Mouse (Mus musculus) heart, embryonic 16.5 days (tissue): ENCODE measurements around the gene Gzmd. TPM values are rescaled to one million over a fixed set of nuclear protein-coding genes. Genes with fewer than 3 reads are reported as not detected.

Experiments
- ATAC-seq: fragments of 200-750 bp; cut with Nextera tagmentation; replicated peaks from 2 replicates; pipeline ENCODE4 v1.8.0; 2017; ENCODE audit warnings: moderate number of reproducible peaks; ENCODE audit not compliant: insufficient read depth, low FRiP score; ENCODE audit errors: extremely low read depth
- H3K27ac ChIP-seq: fragments of 300-500 bp; sonication (generic); 2 replicates; pipeline ENCODE4 v1.5.1; 2014; ENCODE audit warnings: mild to moderate bottlenecking, low read length, control low read depth, moderate library complexity
- H3K27me3 ChIP-seq: fragments of 300-500 bp; sonication (generic); 2 replicates; pipeline ENCODE4 v1.6.1; 2014; ENCODE audit warnings: low read length, mixed read lengths; ENCODE audit not compliant: control insufficient read depth, insufficient read depth
- H3K36me3 ChIP-seq: fragments of 300-500 bp; sonication (generic); 2 replicates; pipeline ENCODE4 v1.6.1; 2014; ENCODE audit not compliant: control insufficient read depth, insufficient read depth
- H3K4me1 ChIP-seq: fragments of 300-500 bp; sonication (generic); 2 replicates; pipeline ENCODE4 v1.6.1; 2014; ENCODE audit warnings: low read length, mixed read lengths; ENCODE audit not compliant: control insufficient read depth, insufficient read depth
- H3K4me2 ChIP-seq: fragments of 300-500 bp; sonication (generic); 2 replicates; pipeline ENCODE4 v1.6.1; 2014; ENCODE audit warnings: low read depth, mild to moderate bottlenecking, control low read depth, low read length
- H3K4me3 ChIP-seq: fragments of 300-500 bp; sonication (generic); 2 replicates; pipeline ENCODE4 v1.5.1; 2014; ENCODE audit warnings: mild to moderate bottlenecking, control low read depth, low read length
- H3K9ac ChIP-seq: fragments of 300-500 bp; sonication (generic); 2 replicates; pipeline ENCODE4 v1.6.1; 2014; ENCODE audit warnings: low read length, control low read depth
- H3K9me3 ChIP-seq: fragments of 300-500 bp; sonication (generic); replicated peaks from 2 replicates; pipeline ENCODE4 v1.6.1; 2016; ENCODE audit warnings: low read length; ENCODE audit not compliant: control insufficient read depth
- WGBS: fragments of 180-500 bp; shearing (Covaris S2); extraction: QIAGEN DNeasy Blood & Tissue Kit; methylation state at CpG from one replicate; pipeline ENCODE4 v1.1.7; 2014; 5-methylcytosine and 5-hydroxymethylcytosine counted together
- microRNA-seq: library from miRNA; unstranded; fragments of <30 nt; microRNA quantifications from one replicate; pipeline ENCODE4, GENCODE M21; 2017
- polyA plus RNA-seq: library from polyadenylated mRNA; unstranded; fragments of >200 nt; fragmentation: Nextera tagmentation; extraction: Ambion mirVana; gene quantifications from 2 replicates; pipeline ENCODE4 v1.2.1, GENCODE M21; 2015

Gzmd gene
- polyA plus RNA-seq, 1 experiment from 2014 or later, result not detected

GRCm38 (mm10) chr14:56097597-56097996 is 34.8 kb downstream of the Gzmd start:
- peaks cover 3% of the 10 kb centered on the region; the same call in 1 of the 2 replicates for H3K4me1 ChIP-seq
- H3K27ac ChIP-seq, result no peak overlapping the region
- no peaks in the 10 kb centered on the region for H3K36me3 ChIP-seq
- no peaks in the 10 kb centered on the region for H3K9me3 ChIP-seq
- peak; percentile 18; the same call in 1 of the 2 replicates for ATAC-seq
- H3K4me2 ChIP-seq, result no peak overlapping the region
- no peaks in the 10 kb centered on the region for H3K27me3 ChIP-seq
- H3K9ac ChIP-seq, result no peak overlapping the region
- 37% methylated on average over 1 of the region's 1 CpGs for WGBS
- no peak overlapping the region for H3K4me3 ChIP-seq

- 66% methylated on average over 2 of the region's 2 CpGs for WGBS
- H3K27me3 ChIP-seq, result no peaks in the 10 kb centered on the region
- no peak for ATAC-seq
These were observed 39.1 kb downstream of the Gzmd start for GRCm38 (mm10) chr14:56093353-56093752.

GRCm38 (mm10) chr14:56086711-56087110 is 45.7 kb downstream of the Gzmd start:
- H3K4me3 ChIP-seq, result no peak overlapping the region
- no peak for ATAC-seq
- no peak overlapping the region for H3K4me2 ChIP-seq
- no peaks in the 10 kb centered on the region for H3K27me3 ChIP-seq
- no peaks in the 10 kb centered on the region for H3K36me3 ChIP-seq
- H3K27ac ChIP-seq, result no peak overlapping the region
- no peaks in the 10 kb centered on the region for H3K4me1 ChIP-seq
- WGBS, result 61% methylated on average over 3 of the region's 3 CpGs
- no peak overlapping the region for H3K9ac ChIP-seq
- no peaks in the 10 kb centered on the region for H3K9me3 ChIP-seq

More at GRCm38 (mm10) chr14:56093353-56093752, 39.1 kb downstream of the Gzmd start:
- H3K4me1 ChIP-seq, result peaks cover 3% of the 10 kb centered on the region; the same call in 1 of the 2 replicates
- no peak overlapping the region for H3K27ac ChIP-seq
- H3K4me2 ChIP-seq, result no peak overlapping the region
- H3K4me3 ChIP-seq, result no peak overlapping the region
- H3K9me3 ChIP-seq, result no peaks in the 10 kb centered on the region
- H3K9ac ChIP-seq, result no peak overlapping the region
- H3K36me3 ChIP-seq, result no peaks in the 10 kb centered on the region

GRCm38 (mm10) chr14:56085167-56085566 is 47.2 kb downstream of the Gzmd start, which contains the start of gene Mcpt8:
Gene Mcpt8 (minus strand): TSS chr14:56085273.
- ATAC-seq, result no peak
- no peak within 1 kb of the TSS for H3K4me3 ChIP-seq
- no peak within 1 kb of the TSS for H3K4me2 ChIP-seq
- H3K9ac ChIP-seq, result no peak within 1 kb of the TSS
- no peaks in the 10 kb centered on the region for H3K27me3 ChIP-seq
- no peaks in the 10 kb centered on the region for H3K36me3 ChIP-seq
- no peak within 1 kb of the TSS for H3K27ac ChIP-seq
- 98% methylated on average over 2 of the region's 2 CpGs for WGBS
- no peaks in the 10 kb centered on the region for H3K9me3 ChIP-seq
- H3K4me1 ChIP-seq, result no peaks in the 10 kb centered on the region

- 79% methylated on average over 4 of the region's 4 CpGs for WGBS
- no peak overlapping the region for H3K4me3 ChIP-seq
- H3K4me1 ChIP-seq, result no peaks in the 10 kb centered on the region
- no peak for ATAC-seq
- H3K4me2 ChIP-seq, result no peak overlapping the region
- no peaks in the 10 kb centered on the region for H3K9me3 ChIP-seq
- no peaks in the 10 kb centered on the region for H3K36me3 ChIP-seq
- no peaks in the 10 kb centered on the region for H3K27me3 ChIP-seq
- H3K9ac ChIP-seq, result no peak overlapping the region
- no peak overlapping the region for H3K27ac ChIP-seq
These were observed 50.4 kb downstream of the Gzmd start for GRCm38 (mm10) chr14:56082016-56082415.

Small RNA genes within 50 kb of the gene (microRNA-seq; reads per million reads assigned to microRNA genes)
- not detected for gene Mir6949

Other genes with a start within 250 kb of the Gzmd start
- gene Cbln3, start 248.2 kb downstream of the Gzmd start, polyA plus RNA-seq, result 0.59 and 0.69 TPM in 2 replicates
- gene Khnyn, start 247.7 kb downstream of the Gzmd start, polyA plus RNA-seq, result 9.8 and 11.2 TPM in 2 replicates
- gene Sdr39u1, start 232.3 kb downstream of the Gzmd start, polyA plus RNA-seq, result 59.6 and 59.9 TPM in 2 replicates
- 8.1 and 8.3 TPM in 2 replicates for gene Cma1, start 187.9 kb downstream of the Gzmd start, polyA plus RNA-seq
- not detected in 2 replicates for gene Cma2, start 181.6 kb downstream of the Gzmd start, polyA plus RNA-seq
- not detected in 2 replicates for gene Mcpt1, start 114.6 kb downstream of the Gzmd start, polyA plus RNA-seq
- not detected in 2 replicates for gene Mcpt9, start 102.1 kb downstream of the Gzmd start, polyA plus RNA-seq
- not detected in 2 replicates for gene Mcpt2, start 90.6 kb downstream of the Gzmd start, polyA plus RNA-seq
- 0.54 and 0.55 TPM in 2 replicates for gene Mcpt4, start 70.3 kb downstream of the Gzmd start, polyA plus RNA-seq
- 0.16 and 0.41 TPM in 2 replicates for gene Mcpt8, start 47.3 kb downstream of the Gzmd start, polyA plus RNA-seq
- gene Ctsg, start 30.0 kb downstream of the Gzmd start, polyA plus RNA-seq, result 0.20 and 0.51 TPM in 2 replicates
- not detected in 2 replicates for gene Gzme, start 12.0 kb downstream of the Gzmd start, polyA plus RNA-seq
- gene Gzmg, start 27.0 kb upstream of the Gzmd start, polyA plus RNA-seq, result not detected in 2 replicates
- gene Gzmn, start 42.0 kb upstream of the Gzmd start, polyA plus RNA-seq, result not detected in 2 replicates
- not detected in 2 replicates for gene Gzmf, start 78.8 kb upstream of the Gzmd start, polyA plus RNA-seq
- 0.17 and 0.43 TPM in 2 replicates for gene Gzmc, start 102.0 kb upstream of the Gzmd start, polyA plus RNA-seq
- gene Gzmb, start 129.7 kb upstream of the Gzmd start, polyA plus RNA-seq, result 0.57 and 1.2 TPM in 2 replicates
- gene Atp12a, start 232.5 kb upstream of the Gzmd start, polyA plus RNA-seq, result 0.11 and 0.19 TPM in 2 replicates